Mouse (Mus musculus): ENCODE data around the gene Alms1. TPM values are rescaled to one million over a fixed set of nuclear protein-coding genes. Genes with fewer than 3 reads are reported as not detected.

The Alms1 gene
- polyA plus RNA-seq, 1 experiment from 2014 or later = 7.6 TPM

GRCm38 (mm10) chr6:85586805-85587367 lies 445 bp upstream of the Alms1 start:
- peak overlapping the region; percentile 30; the same call in 1 of the 2 replicates for H3K4me2 ChIP-seq (ENCODE audit: low read depth, low read length)
- DNase-seq (ENCODE audit: low spot score) (no peak), ATAC-seq (replicated peaks; ENCODE audit: insufficient number of reproducible peaks, low FRiP score, low TSS enrichment, low read depth) (no peak)
- no peaks in the 10 kb centered on the region for H3K4me1 ChIP-seq (ENCODE audit: control insufficient read depth, insufficient read depth, low read length)
- no peak overlapping the region for H3K9ac ChIP-seq (replicated peaks; ENCODE audit: low read length)
- H3K9me3 ChIP-seq (replicated peaks; ENCODE audit: control insufficient read depth, low read length) = no peaks in the 10 kb centered on the region
- H3K36me3 ChIP-seq (replicated peaks; ENCODE audit: control insufficient read depth, insufficient read depth, low read depth, low read length) = no peaks in the 10 kb centered on the region
- 31% methylated on average over 9 of the region's 9 CpGs for WGBS
- no peaks in the 10 kb centered on the region for H3K27me3 ChIP-seq (ENCODE audit: control insufficient read depth, insufficient read depth, low read length)
- H3K4me3 ChIP-seq (ENCODE audit: low read depth, low read length) = peak overlapping the region; percentile 54
- no peak overlapping the region for H3K27ac ChIP-seq (replicated peaks; ENCODE audit: low read depth, low read length)

- 0% methylated on average over 10 of the region's 10 CpGs for WGBS
- ATAC-seq (replicated peaks; ENCODE audit: insufficient number of reproducible peaks, low FRiP score, low TSS enrichment, low read depth) (no peak), DNase-seq (ENCODE audit: low spot score) (peak; percentile 18)
- Histone ChIP-seq H3K4me3 (ENCODE audit: low read depth, low read length) (peak overlapping the region; percentile 54), H3K4me2 (ENCODE audit: low read depth, low read length) (peak overlapping the region; percentile 38), H3K4me1 (ENCODE audit: control insufficient read depth, insufficient read depth, low read length) (no peaks in the 10 kb centered on the region), H3K27me3 (ENCODE audit: control insufficient read depth, insufficient read depth, low read length) (no peaks in the 10 kb centered on the region), H3K36me3 (replicated peaks; ENCODE audit: control insufficient read depth, insufficient read depth, low read depth, low read length) (no peaks in the 10 kb centered on the region), H3K27ac (replicated peaks; ENCODE audit: low read depth, low read length) (no peak overlapping the region; the same call in 1 of the 2 replicates), H3K9me3 (replicated peaks; ENCODE audit: control insufficient read depth, low read length) (no peaks in the 10 kb centered on the region), H3K9ac (replicated peaks; ENCODE audit: low read length) (peak overlapping the region; percentile 81)
Measured at GRCm38 (mm10) chr6:85588164-85588563, 833 bp downstream of the Alms1 start.

- peak overlapping the region; percentile 38 for H3K4me2 ChIP-seq (ENCODE audit: low read depth, low read length)
- no peak for DNase-seq (ENCODE audit: low spot score)
- no peak overlapping the region for H3K27ac ChIP-seq (replicated peaks; ENCODE audit: low read depth, low read length)
- no peaks in the 10 kb centered on the region for H3K27me3 ChIP-seq (ENCODE audit: control insufficient read depth, insufficient read depth, low read length)
- no peaks in the 10 kb centered on the region for H3K9me3 ChIP-seq (replicated peaks; ENCODE audit: control insufficient read depth, low read length)
- peak overlapping the region; percentile 54 for H3K4me3 ChIP-seq (ENCODE audit: low read depth, low read length)
- no peaks in the 10 kb centered on the region for H3K36me3 ChIP-seq (replicated peaks; ENCODE audit: control insufficient read depth, insufficient read depth, low read depth, low read length)
- H3K9ac ChIP-seq (replicated peaks; ENCODE audit: low read length) = peak overlapping the region; percentile 81; the same call in 1 of the 2 replicates
- H3K4me1 ChIP-seq (ENCODE audit: control insufficient read depth, insufficient read depth, low read length) = no peaks in the 10 kb centered on the region
- ATAC-seq (replicated peaks; ENCODE audit: insufficient number of reproducible peaks, low FRiP score, low TSS enrichment, low read depth) = no peak
- 13% methylated on average over 4 of the region's 4 CpGs for WGBS
Measured at GRCm38 (mm10) chr6:85588568-85588967, 1.2 kb downstream of the Alms1 start.

- DNase-seq (ENCODE audit: low spot score) = no peak
- Histone ChIP-seq H3K36me3 (replicated peaks; ENCODE audit: control insufficient read depth, insufficient read depth, low read depth, low read length) (no peaks in the 10 kb centered on the region), H3K4me3 (ENCODE audit: low read depth, low read length) (no peak overlapping the region), H3K9ac (replicated peaks; ENCODE audit: low read length) (no peak overlapping the region), H3K4me2 (ENCODE audit: low read depth, low read length) (no peak overlapping the region), H3K27me3 (ENCODE audit: control insufficient read depth, insufficient read depth, low read length) (no peaks in the 10 kb centered on the region), H3K4me1 (ENCODE audit: control insufficient read depth, insufficient read depth, low read length) (no peaks in the 10 kb centered on the region), H3K9me3 (replicated peaks; ENCODE audit: control insufficient read depth, low read length) (no peaks in the 10 kb centered on the region), H3K27ac (replicated peaks; ENCODE audit: low read depth, low read length) (no peak overlapping the region)
- no peak for ATAC-seq (replicated peaks; ENCODE audit: insufficient number of reproducible peaks, low FRiP score, low TSS enrichment, low read depth)
- WGBS = 67% methylated on average over 2 of the region's 2 CpGs
Measured at GRCm38 (mm10) chr6:85590116-85590515, 2.8 kb downstream of the Alms1 start.

- Histone ChIP-seq H3K4me2 (ENCODE audit: low read depth, low read length) (no peak overlapping the region), H3K9me3 (replicated peaks; ENCODE audit: control insufficient read depth, low read length) (no peaks in the 10 kb centered on the region), H3K36me3 (replicated peaks; ENCODE audit: control insufficient read depth, insufficient read depth, low read depth, low read length) (no peaks in the 10 kb centered on the region), H3K4me1 (ENCODE audit: control insufficient read depth, insufficient read depth, low read length) (no peaks in the 10 kb centered on the region), H3K27ac (replicated peaks; ENCODE audit: low read depth, low read length) (no peak overlapping the region), H3K9ac (replicated peaks; ENCODE audit: low read length) (no peak overlapping the region), H3K4me3 (ENCODE audit: low read depth, low read length) (no peak overlapping the region), H3K27me3 (ENCODE audit: control insufficient read depth, insufficient read depth, low read length) (no peaks in the 10 kb centered on the region)
- no peak for DNase-seq (ENCODE audit: low spot score)
- no peak for ATAC-seq (replicated peaks; ENCODE audit: insufficient number of reproducible peaks, low FRiP score, low TSS enrichment, low read depth)
- WGBS = 79% methylated on average over 1 of the region's 1 CpGs
Measured at GRCm38 (mm10) chr6:85599310-85599709, 12.0 kb downstream of the Alms1 start.

- H3K27me3 ChIP-seq (ENCODE audit: control insufficient read depth, insufficient read depth, low read length) = no peaks in the 10 kb centered on the region
- H3K4me1 ChIP-seq (ENCODE audit: control insufficient read depth, insufficient read depth, low read length) = no peaks in the 10 kb centered on the region
- H3K4me2 ChIP-seq (ENCODE audit: low read depth, low read length) = no peak overlapping the region
- H3K27ac ChIP-seq (replicated peaks; ENCODE audit: low read depth, low read length) = no peak overlapping the region
- DNase-seq (ENCODE audit: low spot score) (no peak), ATAC-seq (replicated peaks; ENCODE audit: insufficient number of reproducible peaks, low FRiP score, low TSS enrichment, low read depth) (no peak)
- H3K9me3 ChIP-seq (replicated peaks; ENCODE audit: control insufficient read depth, low read length) = no peaks in the 10 kb centered on the region
- no peak overlapping the region for H3K9ac ChIP-seq (replicated peaks; ENCODE audit: low read length)
- H3K36me3 ChIP-seq (replicated peaks; ENCODE audit: control insufficient read depth, insufficient read depth, low read depth, low read length) = peaks cover 2% of the 10 kb centered on the region
- no peak overlapping the region for H3K4me3 ChIP-seq (ENCODE audit: low read depth, low read length)
- WGBS = 95% methylated on average over 1 of the region's 1 CpGs
Measured at GRCm38 (mm10) chr6:85610511-85610910, 23.2 kb downstream of the Alms1 start.

GRCm38 (mm10) chr6:85620826-85621225 lies 33.5 kb downstream of the Alms1 start:
- Histone ChIP-seq H3K9me3 (replicated peaks; ENCODE audit: control insufficient read depth, low read length) (no peaks in the 10 kb centered on the region), H3K4me2 (ENCODE audit: low read depth, low read length) (no peak overlapping the region), H3K36me3 (replicated peaks; ENCODE audit: control insufficient read depth, insufficient read depth, low read depth, low read length) (no peaks in the 10 kb centered on the region; the same call in none of the 2 replicates), H3K4me3 (ENCODE audit: low read depth, low read length) (no peak overlapping the region), H3K27ac (replicated peaks; ENCODE audit: low read depth, low read length) (no peak overlapping the region), H3K9ac (replicated peaks; ENCODE audit: low read length) (no peak overlapping the region), H3K27me3 (ENCODE audit: control insufficient read depth, insufficient read depth, low read length) (no peaks in the 10 kb centered on the region), H3K4me1 (ENCODE audit: control insufficient read depth, insufficient read depth, low read length) (no peaks in the 10 kb centered on the region)
- ATAC-seq (replicated peaks; ENCODE audit: insufficient number of reproducible peaks, low FRiP score, low TSS enrichment, low read depth) (no peak), DNase-seq (ENCODE audit: low spot score) (no peak)
- WGBS = 96% methylated on average over 4 of the region's 4 CpGs

- no peaks in the 10 kb centered on the region for H3K4me1 ChIP-seq (ENCODE audit: control insufficient read depth, insufficient read depth, low read length)
Measured at GRCm38 (mm10) chr6:85621600-85621999, 34.3 kb downstream of the Alms1 start.

More at GRCm38 (mm10) chr6:85621600-85621999, 34.3 kb downstream of the Alms1 start:
- ATAC-seq (replicated peaks; ENCODE audit: insufficient number of reproducible peaks, low FRiP score, low TSS enrichment, low read depth) (no peak), DNase-seq (ENCODE audit: low spot score) (no peak)
- Histone ChIP-seq H3K27ac (replicated peaks; ENCODE audit: low read depth, low read length) (no peak overlapping the region), H3K4me2 (ENCODE audit: low read depth, low read length) (no peak overlapping the region), H3K4me3 (ENCODE audit: low read depth, low read length) (no peak overlapping the region), H3K9me3 (replicated peaks; ENCODE audit: control insufficient read depth, low read length) (no peaks in the 10 kb centered on the region), H3K9ac (replicated peaks; ENCODE audit: low read length) (no peak overlapping the region), H3K27me3 (ENCODE audit: control insufficient read depth, insufficient read depth, low read length) (no peaks in the 10 kb centered on the region), H3K36me3 (replicated peaks; ENCODE audit: control insufficient read depth, insufficient read depth, low read depth, low read length) (no peaks in the 10 kb centered on the region; the same call in none of the 2 replicates)
- WGBS = 85% methylated on average over 5 of the region's 5 CpGs
